Comparison of ENCODE assay signal across 11 mouse cellular contexts in genomic region chr3:88231061-88231641, GRCm38 (mm10). TPM values are rescaled to one million over a fixed set of nuclear protein-coding genes. Genes with fewer than 3 reads are reported as not detected.
DNase-seq lines count a peak whose midpoint lies in the region; ATAC-seq and TF ChIP-seq lines count a peak whose summit lies in the region.
"Had no signal": no experiment of that assay in that cellular context is flagged by ENCODE, and none has a peak within 500 bp of the region (broad histone marks: within the 10 kb centered on the region; RNA-seq: fewer than 3 reads in every experiment).

No protein-coding gene starts in this region.

- DNase-seq in kidney, adult 2 months = no peak
- peak; percentile 45 for DNase-seq in Muller cell, postnatal 12 days (ENCODE audit: inconsistent ontology term)
- DNase-seq in liver, postnatal 0 days = no peak
- no peak for DNase-seq in kidney, adult 9 months
- no peak for DNase-seq in lung, postnatal 4 days
- DNase-seq: adrenal gland, adult 8-10 months; heart, adult 11 months had no signal

- 28% methylated on average over 1 of the region's 1 CpGs for WGBS in kidney, embryonic 14.5 days
- WGBS in kidney, adult 2 months = 68% methylated on average over 1 of the region's 1 CpGs
- WGBS in forebrain, embryonic 13.5 days = 11% methylated on average over 1 of the region's 1 CpGs
- WGBS in midbrain, embryonic 13.5 days = 29% methylated on average over 1 of the region's 1 CpGs
- 64% methylated on average over 1 of the region's 1 CpGs for WGBS in liver, postnatal 0 days (ENCODE audit: insufficient replicate concordance)

- TF ChIP-seq CTCF in kidney, adult 2 months (conservative IDR thresholded peaks at IDR 0.05; ENCODE audit: insufficient read depth, insufficient read length, low read depth, low read length) = no peak
- TF ChIP-seq CTCF in liver, postnatal 0 days (IDR thresholded peaks at IDR 0.05; ENCODE audit: low read depth) = no peak

- no peaks in the 10 kb centered on the region for H3K36me3 ChIP-seq in kidney, embryonic 14.5 days (ENCODE audit: control insufficient read depth, insufficient read depth, low read length)
- H3K36me3 ChIP-seq in kidney, adult 2 months (ENCODE audit: control insufficient read depth, insufficient read depth, low read length) = no peaks in the 10 kb centered on the region
- peaks cover 48% of the 10 kb centered on the region for H3K36me3 ChIP-seq in forebrain, embryonic 13.5 days (ENCODE audit: poor library complexity, severe bottlenecking)
- H3K36me3 ChIP-seq in midbrain, embryonic 13.5 days = peaks cover 39% of the 10 kb centered on the region
- H3K36me3 ChIP-seq in liver, postnatal 0 days (replicated peaks; ENCODE audit: insufficient read depth, low read length) = no peaks in the 10 kb centered on the region
- H3K36me3 ChIP-seq: stomach, embryonic 15.5 days had no signal

- no peak overlapping the region for H3K4me3 ChIP-seq in kidney, embryonic 14.5 days (ENCODE audit: low read length)
- H3K4me3 ChIP-seq in kidney, adult 2 months (ENCODE audit: insufficient read depth, low read depth, low read length) = no peak overlapping the region
- H3K4me3 ChIP-seq in forebrain, embryonic 13.5 days = no peak overlapping the region
- no peak overlapping the region for H3K4me3 ChIP-seq in midbrain, embryonic 13.5 days (replicated peaks)
- H3K4me3 ChIP-seq in liver, postnatal 0 days (ENCODE audit: low read depth, low read length) = no peak overlapping the region
- H3K4me3 ChIP-seq: stomach, embryonic 15.5 days had no signal

- H3K27me3 ChIP-seq in kidney, embryonic 14.5 days (ENCODE audit: control insufficient read depth, insufficient read depth, low read length) = peaks cover 22% of the 10 kb centered on the region
- no peaks in the 10 kb centered on the region for H3K27me3 ChIP-seq in kidney, adult 2 months (replicated peaks; ENCODE audit: control insufficient read depth, insufficient read depth, low read length)
- H3K27me3 ChIP-seq in forebrain, embryonic 13.5 days = no peaks in the 10 kb centered on the region
- H3K27me3 ChIP-seq in midbrain, embryonic 13.5 days = peaks cover 38% of the 10 kb centered on the region
- peaks cover 23% of the 10 kb centered on the region; the same call in 1 of the 2 replicates for H3K27me3 ChIP-seq in liver, postnatal 0 days (ENCODE audit: insufficient read depth, low read length)

- no peak for TF ChIP-seq POLR2A in kidney, adult 2 months (IDR thresholded peaks at IDR 0.05; ENCODE audit: low read depth, low read length)

- H3K27ac ChIP-seq in kidney, embryonic 14.5 days (ENCODE audit: low read depth, low read length) = no peak overlapping the region
- no peak overlapping the region for H3K27ac ChIP-seq in kidney, adult 2 months (ENCODE audit: insufficient read depth, low read depth, low read length)
- H3K27ac ChIP-seq in forebrain, embryonic 13.5 days = peak overlapping the region; percentile 100
- peak overlapping the region; percentile 96 for H3K27ac ChIP-seq in midbrain, embryonic 13.5 days
- H3K27ac ChIP-seq in liver, postnatal 0 days (ENCODE audit: low read depth) = no peak overlapping the region
- H3K27ac ChIP-seq: stomach, embryonic 15.5 days had no signal

- peaks cover 24% of the 10 kb centered on the region for H3K4me1 ChIP-seq in kidney, embryonic 14.5 days (ENCODE audit: control insufficient read depth, insufficient read depth, low read length)
- no peaks in the 10 kb centered on the region for H3K4me1 ChIP-seq in kidney, adult 2 months (ENCODE audit: control insufficient read depth, insufficient read depth, low read length)
- H3K4me1 ChIP-seq in forebrain, embryonic 13.5 days = peaks cover 99% of the 10 kb centered on the region
- H3K4me1 ChIP-seq in midbrain, embryonic 13.5 days (replicated peaks) = peaks cover 87% of the 10 kb centered on the region
- H3K4me1 ChIP-seq in liver, postnatal 0 days (ENCODE audit: insufficient read depth) = no peaks in the 10 kb centered on the region
- H3K4me1 ChIP-seq: stomach, embryonic 15.5 days had no signal

- no peak overlapping the region for H3K4me2 ChIP-seq in kidney, embryonic 14.5 days (replicated peaks; ENCODE audit: low read depth, low read length)
- H3K4me2 ChIP-seq in forebrain, embryonic 13.5 days = peak overlapping the region; percentile 33
- H3K4me2 ChIP-seq in midbrain, embryonic 13.5 days (replicated peaks) = peak overlapping the region; percentile 9; the same call in 1 of the 2 replicates
- no peak overlapping the region for H3K4me2 ChIP-seq in liver, postnatal 0 days (ENCODE audit: low read depth, low read length)
- H3K4me2 ChIP-seq: stomach, embryonic 15.5 days had no signal

- no peaks in the 10 kb centered on the region for H3K9me3 ChIP-seq in kidney, embryonic 14.5 days (ENCODE audit: control insufficient read depth, low read length)
- no peaks in the 10 kb centered on the region for H3K9me3 ChIP-seq in forebrain, embryonic 13.5 days (replicated peaks)
- H3K9me3 ChIP-seq in midbrain, embryonic 13.5 days = no peaks in the 10 kb centered on the region
- no peaks in the 10 kb centered on the region for H3K9me3 ChIP-seq in liver, postnatal 0 days (ENCODE audit: low read length)
- H3K9me3 ChIP-seq: stomach, embryonic 15.5 days had no signal

- no peak for TF ChIP-seq EP300 in liver, postnatal 0 days (IDR thresholded peaks at IDR 0.05; ENCODE audit: low read depth)

- H3K9ac ChIP-seq in kidney, embryonic 14.5 days (ENCODE audit: low read depth, low read length) = no peak overlapping the region
- H3K9ac ChIP-seq in forebrain, embryonic 13.5 days = peak overlapping the region; percentile 61
- H3K9ac ChIP-seq in midbrain, embryonic 13.5 days (replicated peaks) = peak overlapping the region; percentile 45; the same call in 1 of the 2 replicates
- H3K9ac ChIP-seq in liver, postnatal 0 days (replicated peaks) = no peak overlapping the region
- H3K9ac ChIP-seq: stomach, embryonic 15.5 days had no signal

- peak; percentile 40 for ATAC-seq in kidney, embryonic 14.5 days (ENCODE audit: low FRiP score, low TSS enrichment)
- peak; percentile 77 for ATAC-seq in forebrain, embryonic 13.5 days
- ATAC-seq in midbrain, embryonic 13.5 days = peak; percentile 77
- no peak for ATAC-seq in liver, postnatal 0 days

RNA-seq across cellular contexts. Expression of gene Rhbg, which starts 23.4 kb away (rescaled TPM):
- 2.2 and 3.7 TPM in 2 replicates for polyA plus RNA-seq in kidney, embryonic 14.5 days (2014; fragmentation: Nextera tagmentation; extraction: Ambion mirVana)
- polyA plus RNA-seq in kidney, adult 2 months (2012; rRNA removed) = 94.4 and 106 TPM in 2 replicates
- polyA plus RNA-seq in forebrain, embryonic 13.5 days (2015; fragmentation: Nextera tagmentation; extraction: Ambion mirVana) = 0.18 and 0.26 TPM in 2 replicates
- 0.12 TPM in 1 of 2 replicates, not detected in the other for polyA plus RNA-seq in midbrain, embryonic 13.5 days (2015; fragmentation: Nextera tagmentation; extraction: Ambion mirVana)
- 6.5 and 7.0 TPM in 2 replicates for polyA plus RNA-seq in liver, postnatal 0 days (2015; fragmentation: Nextera tagmentation; extraction: Ambion mirVana)

RNA-seq across cellular contexts. Expression of gene Gm38392, which starts 55.9 kb away (rescaled TPM):
- polyA plus RNA-seq in kidney, embryonic 14.5 days (2014; fragmentation: Nextera tagmentation; extraction: Ambion mirVana) = 0.79 TPM in 1 of 2 replicates, not detected in the other
- polyA plus RNA-seq in kidney, adult 2 months (2012; rRNA removed) = 0.22 and 0.23 TPM in 2 replicates
- 0.31 TPM in 1 of 2 replicates, not detected in the other for polyA plus RNA-seq in forebrain, embryonic 13.5 days (2015; fragmentation: Nextera tagmentation; extraction: Ambion mirVana)
- polyA plus RNA-seq in midbrain, embryonic 13.5 days (2015; fragmentation: Nextera tagmentation; extraction: Ambion mirVana) = 0.16 TPM in 1 of 2 replicates, not detected in the other
- 0.64 and 1.0 TPM in 2 replicates for polyA plus RNA-seq in liver, postnatal 0 days (2015; fragmentation: Nextera tagmentation; extraction: Ambion mirVana)

Comparison
In these comparisons a context has a peak if more than half of its experiments do, and no peak if none do; other contexts are left out.
1. RNA of gene Rhbg, which starts 23.4 kb away (polyA plus RNA-seq): 94.4 to 106 TPM in kidney, adult 2 months; 6.5 to 7.0 TPM in liver, postnatal 0 days, 2.2 to 3.7 TPM in kidney, embryonic 14.5 days, 0.18 to 0.26 TPM in forebrain, embryonic 13.5 days and 0.12 TPM in midbrain, embryonic 13.5 days; every median in the first group is over 10 times any median in the second.
2. H3K27ac ChIP-seq: peak in forebrain, embryonic 13.5 days (single experiment) and midbrain, embryonic 13.5 days (single experiment); none in kidney, embryonic 14.5 days (single experiment), kidney, adult 2 months (single experiment) and liver, postnatal 0 days (single experiment).
3. H3K4me2 ChIP-seq: peak in forebrain, embryonic 13.5 days (single experiment) and midbrain, embryonic 13.5 days (single experiment); none in kidney, embryonic 14.5 days (single experiment) and liver, postnatal 0 days (single experiment).
4. H3K9ac ChIP-seq: peak in forebrain, embryonic 13.5 days (single experiment) and midbrain, embryonic 13.5 days (single experiment); none in kidney, embryonic 14.5 days (single experiment) and liver, postnatal 0 days (single experiment).